Mouse (Mus musculus) spleen, adult 2 months (tissue): ENCODE measurements around the gene Mapkapk2.

ENCODE experiments used
- CTCF ChIP-seq: fragments of 200-500 bp; IDR thresholded peaks from 2 replicates; pipeline ENCODE4 v1.5.1; 2011; ENCODE audit warnings: mild to moderate bottlenecking, inconsistent platforms; ENCODE audit not compliant: insufficient read depth, insufficient read length, insufficient replicate concordance; ENCODE audit errors: extremely low read depth
- POLR2A ChIP-seq: fragments of 200-500 bp; IDR thresholded peaks from 2 replicates; pipeline ENCODE4 v1.6.1; 2011; ENCODE audit warnings: low read depth, low read length, inconsistent platforms

GRCm38 (mm10) chr1:131090261-131090660, 7.4 kb downstream of the Mapkapk2 start:
- TF ChIP-seq POLR2A: no peak
- no peak for TF ChIP-seq CTCF
